Mouse (Mus musculus) myocyte (in vitro differentiated cells): ENCODE data around the gene Serhl. TPM values are rescaled to one million over a fixed set of nuclear protein-coding genes. Genes with fewer than 3 reads are reported as not detected.

Source experiments
- H3K27me3 ChIP-seq: one replicate; pipeline ENCODE4 v1.6.1; 2011; ENCODE audit not compliant: control insufficient read depth, insufficient read depth, insufficient read length
- H3K36me3 ChIP-seq: one replicate; pipeline ENCODE4 v1.6.1; 2011; ENCODE audit not compliant: control insufficient read depth, insufficient read depth
- H3K4me2 ChIP-seq: one replicate; pipeline ENCODE4 v1.6.1; 2011; ENCODE audit warnings: low read depth, control low read depth
- H3K4me3 ChIP-seq: one replicate; pipeline ENCODE4 v1.5.1; 2011; ENCODE audit warnings: mild to moderate bottlenecking, control low read depth, moderate library complexity
- H3K79me2 ChIP-seq: one replicate; pipeline ENCODE4 v1.6.1; 2011; ENCODE audit not compliant: control insufficient read depth, insufficient read depth
- H3ac ChIP-seq: one replicate; pipeline ENCODE4 v1.6.1; 2011; ENCODE audit not compliant: control insufficient read depth, insufficient read length
- CEBPB ChIP-seq: IDR thresholded peaks from 2 replicates; pipeline ENCODE4 v1.6.1; 2011; ENCODE audit warnings: mild to moderate bottlenecking, moderate library complexity; ENCODE audit not compliant: poor library complexity, insufficient read depth, severe bottlenecking
- E2F4 ChIP-seq: IDR thresholded peaks from one replicate; pipeline ENCODE4 v1.6.1; 2011; ENCODE audit warnings: mild to moderate bottlenecking, control low read depth, moderate library complexity; ENCODE audit not compliant: insufficient read depth
- MAX ChIP-seq: IDR thresholded peaks from one replicate; pipeline ENCODE4 v1.6.1; 2011; ENCODE audit warnings: low read depth, mild to moderate bottlenecking, control low read depth
- MYOD1 ChIP-seq, 3 experiments: IDR thresholded peaks; one replicate each; pipeline ENCODE4 v1.6.1; 2011; ENCODE audit warnings: control low read depth in 2 of 3, low read depth in 2 of 3, mild to moderate bottlenecking in 2 of 3, moderate library complexity in 1 of 3; ENCODE audit not compliant: insufficient read length in 2 of 3, control insufficient read depth in 1 of 3
- MYOG ChIP-seq, 3 experiments: IDR thresholded peaks; one replicate each; pipeline ENCODE4 v1.6.1; 2011; ENCODE audit warnings: control low read depth in 2 of 3, low read depth in 2 of 3, mild to moderate bottlenecking in 2 of 3; ENCODE audit not compliant: insufficient read length in 2 of 3, control insufficient read depth in 1 of 3, insufficient read depth in 1 of 3
- POLR2A ChIP-seq: IDR thresholded peaks from one replicate; pipeline ENCODE4 v1.6.1; 2011; ENCODE audit warnings: low read depth, mild to moderate bottlenecking, control low read depth, moderate library complexity; ENCODE audit not compliant: insufficient read length
- POLR2AphosphoS2 ChIP-seq: IDR thresholded peaks from one replicate; pipeline ENCODE4 v1.6.1; 2011; ENCODE audit warnings: low read depth, control low read depth; ENCODE audit not compliant: insufficient read length
- REST ChIP-seq: IDR thresholded peaks from one replicate; pipeline ENCODE4 v1.6.1; 2011; ENCODE audit warnings: mild to moderate bottlenecking, control low read depth, moderate library complexity; ENCODE audit not compliant: insufficient read depth, insufficient read length
- SRF ChIP-seq: IDR thresholded peaks from one replicate; pipeline ENCODE4 v1.6.1; 2011; ENCODE audit warnings: low read depth; ENCODE audit not compliant: control insufficient read depth, insufficient read length
- TCF12 ChIP-seq: IDR thresholded peaks from one replicate; pipeline ENCODE4 v1.6.1; 2011; ENCODE audit warnings: mild to moderate bottlenecking, control low read depth; ENCODE audit not compliant: poor library complexity, insufficient read depth, severe bottlenecking
- TCF3 ChIP-seq: IDR thresholded peaks from one replicate; pipeline ENCODE4 v1.6.1; 2011; ENCODE audit warnings: low read depth, control low read depth; ENCODE audit not compliant: insufficient read length
- USF1 ChIP-seq: IDR thresholded peaks from one replicate; pipeline ENCODE4 v1.6.1; 2011; ENCODE audit warnings: low read depth, mild to moderate bottlenecking, control low read depth, moderate library complexity
- polyA plus RNA-seq: library from polyadenylated mRNA; unstranded; fragments of >200 nt; fragmentation: generic; extraction: Trizol; gene quantifications from one replicate; pipeline ENCODE4 v1.2.1, GENCODE M21; 2012; ENCODE audit warnings: missing spikeins

Serhl gene
- polyA plus RNA-seq, 1 experiment = 33.7 TPM

GRCm38 (mm10) chr15:83065543-83065942 lies 23.8 kb upstream of the Serhl start:
- Histone ChIP-seq H3K36me3 (no peaks in the 10 kb centered on the region), H3ac (no peak overlapping the region), H3K4me2 (no peak overlapping the region), H3K79me2 (no peaks in the 10 kb centered on the region), H3K4me3 (no peak overlapping the region), H3K27me3 (peaks cover 11% of the 10 kb centered on the region)
- TF ChIP-seq MAX = no peak
- peak; percentile 66 for TF ChIP-seq USF1

DNA sequence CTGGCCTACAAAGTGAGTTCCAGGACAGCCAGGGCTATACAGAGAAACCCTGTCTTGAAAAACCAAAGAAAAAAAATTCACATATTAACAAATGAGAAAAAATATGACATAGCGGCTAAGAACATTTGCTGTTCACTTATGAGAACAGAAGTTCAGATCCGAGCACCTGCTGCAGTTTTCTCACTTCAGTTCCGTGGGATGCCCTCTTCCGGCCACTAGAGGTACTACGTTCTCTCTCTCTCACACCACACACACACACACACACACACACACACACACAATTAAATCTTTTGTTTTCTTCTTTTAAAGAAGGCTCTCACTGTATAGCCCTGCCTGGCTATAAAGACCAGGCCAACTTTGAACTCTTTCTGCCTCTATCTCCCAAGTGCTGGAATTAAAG lies 21.0 kb upstream of the Serhl start:
- no peaks in the 10 kb centered on the region for H3K79me2 ChIP-seq
- no peak overlapping the region for H3ac ChIP-seq
- no peak overlapping the region for H3K4me3 ChIP-seq
- H3K27me3 ChIP-seq = no peaks in the 10 kb centered on the region
- H3K36me3 ChIP-seq = no peaks in the 10 kb centered on the region
- H3K4me2 ChIP-seq = no peak overlapping the region
- TF ChIP-seq TCF12 (no peak), MAX (no peak), MYOG (IDR thresholded peaks at IDR 0.05; ENCODE audit: control insufficient read depth in 1 of 3, insufficient read depth in 1 of 3, insufficient read length in 2 of 3, low read depth in 2 of 3) (no peak), E2F4 (no peak), MYOD1 (IDR thresholded peaks at IDR 0.05; ENCODE audit: control insufficient read depth in 1 of 3, insufficient read length in 2 of 3, low read depth in 2 of 3) (no peak), REST (no peak)

GRCm38 (mm10) chr15:83070942-83071341 lies 18.4 kb upstream of the Serhl start:
- TF ChIP-seq CEBPB = no peak
- no peak for TF ChIP-seq TCF12
- peak in 2 of 3 experiments; percentile 27 to 73 for TF ChIP-seq MYOG (IDR thresholded peaks at IDR 0.05; ENCODE audit: control insufficient read depth in 1 of 3, insufficient read depth in 1 of 3, insufficient read length in 2 of 3, low read depth in 2 of 3)
- TF ChIP-seq TCF3 = no peak
- TF ChIP-seq MYOD1 (IDR thresholded peaks at IDR 0.05; ENCODE audit: control insufficient read depth in 1 of 3, insufficient read length in 2 of 3, low read depth in 2 of 3) = peak in 2 of 3 experiments; percentile 23 to 29
- TF ChIP-seq SRF = peak; percentile 36
- no peak overlapping the region for H3K4me3 ChIP-seq
- no peaks in the 10 kb centered on the region for H3K79me2 ChIP-seq
- no peak overlapping the region for H3ac ChIP-seq
- H3K36me3 ChIP-seq = no peaks in the 10 kb centered on the region
- H3K27me3 ChIP-seq = peaks cover 13% of the 10 kb centered on the region
- no peak overlapping the region for H3K4me2 ChIP-seq

DNA sequence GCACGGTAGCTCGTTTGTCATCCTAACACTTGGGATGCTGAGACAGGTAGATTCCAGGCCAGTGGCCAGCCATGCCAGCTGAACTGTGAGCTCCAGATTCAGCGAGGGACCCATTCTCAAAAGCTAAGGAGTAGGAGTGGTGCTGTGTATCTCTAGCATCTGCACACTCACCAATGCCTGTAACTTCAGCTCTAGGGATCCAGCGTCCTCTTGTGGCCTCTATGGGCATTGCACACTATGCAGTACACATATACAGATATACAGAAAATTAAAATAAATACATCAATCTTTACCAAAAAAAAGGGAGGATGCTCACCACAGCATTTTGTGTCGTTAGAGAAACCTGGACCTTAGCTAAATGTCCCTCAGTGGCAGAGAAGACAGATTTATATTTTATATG lies 17.6 kb upstream of the Serhl start:
- Histone ChIP-seq H3K27me3 (peaks cover 21% of the 10 kb centered on the region), H3K4me2 (no peak overlapping the region), H3K79me2 (no peaks in the 10 kb centered on the region), H3K4me3 (no peak overlapping the region), H3ac (no peak overlapping the region), H3K36me3 (no peaks in the 10 kb centered on the region)
- TF ChIP-seq TCF12 = no peak
- no peak for TF ChIP-seq USF1
- TF ChIP-seq E2F4 = no peak
- TF ChIP-seq MYOD1 (IDR thresholded peaks at IDR 0.05; ENCODE audit: control insufficient read depth in 1 of 3, insufficient read length in 2 of 3, low read depth in 2 of 3) = no peak
- TF ChIP-seq MAX = no peak
- no peak for TF ChIP-seq POLR2A
- TF ChIP-seq MYOG (IDR thresholded peaks at IDR 0.05; ENCODE audit: control insufficient read depth in 1 of 3, insufficient read depth in 1 of 3, insufficient read length in 2 of 3, low read depth in 2 of 3) = no peak
- TF ChIP-seq POLR2AphosphoS2 = no peak
- TF ChIP-seq CEBPB = no peak
- TF ChIP-seq TCF3 = no peak
- TF ChIP-seq REST = no peak
- TF ChIP-seq SRF = no peak

GRCm38 (mm10) chr15:83074179-83074578 lies 15.1 kb upstream of the Serhl start:
- Histone ChIP-seq H3K36me3 (no peaks in the 10 kb centered on the region), H3K4me2 (no peak overlapping the region), H3ac (no peak overlapping the region), H3K27me3 (peaks cover 39% of the 10 kb centered on the region), H3K4me3 (no peak overlapping the region), H3K79me2 (no peaks in the 10 kb centered on the region)
- TF ChIP-seq TCF12 = no peak
- TF ChIP-seq MYOD1 (IDR thresholded peaks at IDR 0.05; ENCODE audit: control insufficient read depth in 1 of 3, insufficient read length in 2 of 3, low read depth in 2 of 3) = no peak
- no peak for TF ChIP-seq POLR2AphosphoS2
- TF ChIP-seq CEBPB = no peak
- no peak for TF ChIP-seq MYOG (IDR thresholded peaks at IDR 0.05; ENCODE audit: control insufficient read depth in 1 of 3, insufficient read depth in 1 of 3, insufficient read length in 2 of 3, low read depth in 2 of 3)
